Mouse (Mus musculus): ENCODE results near the gene Phf5a.

- TF ChIP-seq CTCF (IDR thresholded peaks at IDR 0.05; ENCODE audit: low read depth) (no peak), EP300 (IDR thresholded peaks at IDR 0.05; ENCODE audit: low read depth) (no peak)
Observed at GRCm38 (mm10) chr15:81818404-81818803, 53.3 kb downstream of the Phf5a start.

Measured in liver, postnatal 0 days (tissue).